Mouse (Mus musculus): ENCODE measurements around the gene Snx30. TPM values are rescaled to one million over a fixed set of nuclear protein-coding genes. Genes with fewer than 3 reads are reported as not detected.

Gene Snx30
- polyA plus RNA-seq, 1 experiment from 2014 or later = 3.5 TPM

DNA sequence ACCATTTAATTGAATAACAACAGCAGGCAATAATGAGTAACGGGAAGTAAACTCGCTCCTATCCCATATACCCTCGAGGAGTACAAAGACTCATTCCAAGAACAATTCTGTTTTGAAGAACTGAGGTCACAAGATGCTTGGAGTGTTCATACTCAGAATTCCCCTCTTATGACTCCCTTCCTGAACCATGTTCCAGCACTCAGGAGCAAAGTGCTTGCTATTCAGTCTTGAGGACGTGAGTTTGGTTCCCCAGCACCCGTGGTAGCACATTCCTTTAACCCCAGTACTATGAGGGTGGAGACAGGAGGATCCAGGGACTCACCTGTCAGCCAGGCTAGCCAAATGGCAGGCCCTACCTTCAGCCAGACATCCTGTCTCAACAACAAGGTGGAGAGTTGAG, 25.4 kb downstream of the Snx30 start:
- ATAC-seq (ENCODE audit: low FRiP score, low TSS enrichment) = no peak
- H3K27me3 ChIP-seq (ENCODE audit: control insufficient read depth, insufficient read depth, low read length) = no peaks in the 10 kb centered on the region
- TF ChIP-seq EP300 (optimal IDR thresholded peaks at IDR 0.05) (no peak), CTCF (IDR thresholded peaks at IDR 0.05; ENCODE audit: low read depth) (no peak)
- H3K9me3 ChIP-seq (ENCODE audit: control insufficient read depth, low read length) = no peaks in the 10 kb centered on the region
- no peak overlapping the region for H3K9ac ChIP-seq (ENCODE audit: low read length)
- no peak overlapping the region for H3K4me2 ChIP-seq (replicated peaks; ENCODE audit: low read depth)
- no peaks in the 10 kb centered on the region for H3K36me3 ChIP-seq (ENCODE audit: control insufficient read depth, insufficient read depth, low read length)
- H3K4me3 ChIP-seq (ENCODE audit: low read depth, low read length) = no peak overlapping the region
- H3K4me1 ChIP-seq (replicated peaks; ENCODE audit: control insufficient read depth, insufficient read depth) = no peaks in the 10 kb centered on the region
- WGBS = 64% methylated on average over 5 of the region's 5 CpGs
- no peak overlapping the region for H3K27ac ChIP-seq (replicated peaks)
- no peak for DNase-seq (ENCODE audit: low spot score)

DNA sequence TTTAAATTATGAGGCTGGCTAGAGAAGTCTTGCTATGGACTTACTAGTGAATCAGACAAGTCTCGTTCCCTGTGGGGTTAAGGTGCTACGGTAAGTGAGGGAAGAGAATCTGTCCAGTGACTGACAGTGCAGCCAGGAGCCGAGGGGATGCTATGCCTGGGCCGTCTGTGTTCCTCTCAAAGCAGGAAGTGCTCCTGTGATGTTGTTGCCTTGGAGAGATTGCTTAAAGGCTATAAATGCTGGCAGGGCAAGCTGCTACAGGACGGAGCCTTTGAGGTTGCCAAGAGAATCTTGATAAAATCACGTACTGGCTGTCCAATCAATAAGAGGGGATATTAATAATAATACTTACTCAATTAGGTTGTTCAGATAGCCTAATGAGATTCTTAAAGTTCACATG, 27.2 kb downstream of the Snx30 start:
- H3K4me3 ChIP-seq (ENCODE audit: low read depth, low read length) = no peak overlapping the region
- H3K4me1 ChIP-seq (replicated peaks; ENCODE audit: control insufficient read depth, insufficient read depth) = no peaks in the 10 kb centered on the region
- H3K9ac ChIP-seq (ENCODE audit: low read length) = no peak overlapping the region
- ATAC-seq (ENCODE audit: low FRiP score, low TSS enrichment) = no peak
- WGBS = 46% methylated on average over 6 of the region's 6 CpGs
- TF ChIP-seq EP300 (optimal IDR thresholded peaks at IDR 0.05) = no peak
- TF ChIP-seq CTCF (IDR thresholded peaks at IDR 0.05; ENCODE audit: low read depth) = no peak
- no peak for DNase-seq (ENCODE audit: low spot score)
- no peaks in the 10 kb centered on the region for H3K9me3 ChIP-seq (ENCODE audit: control insufficient read depth, low read length)
- no peaks in the 10 kb centered on the region for H3K27me3 ChIP-seq (ENCODE audit: control insufficient read depth, insufficient read depth, low read length)
- H3K27ac ChIP-seq (replicated peaks) = no peak overlapping the region
- H3K36me3 ChIP-seq (ENCODE audit: control insufficient read depth, insufficient read depth, low read length) = no peaks in the 10 kb centered on the region
- H3K4me2 ChIP-seq (replicated peaks; ENCODE audit: low read depth) = no peak overlapping the region

DNA sequence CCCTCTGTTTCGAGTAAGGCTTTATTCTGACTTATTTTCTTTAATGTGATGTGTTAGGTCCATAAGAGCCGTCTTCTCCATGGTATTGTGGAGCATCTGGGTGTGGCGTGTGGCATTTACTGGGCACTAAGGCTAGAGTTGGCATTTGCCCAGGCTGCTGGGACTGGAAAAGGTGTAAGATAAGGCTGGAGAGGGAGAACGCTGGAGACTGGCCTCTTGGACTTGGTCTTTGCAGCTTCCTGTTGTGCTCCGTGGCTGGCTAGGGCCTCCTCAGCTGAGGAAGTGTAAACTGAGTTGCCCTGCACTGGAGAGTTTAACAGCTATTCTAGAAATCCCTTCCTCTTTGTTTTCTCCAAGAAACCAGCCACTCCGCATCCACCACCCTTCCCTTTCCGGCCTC, 32.0 kb downstream of the Snx30 start:
- ATAC-seq (ENCODE audit: low FRiP score, low TSS enrichment) (no peak), DNase-seq (ENCODE audit: low spot score) (peak; percentile 31)
- Histone ChIP-seq H3K9ac (ENCODE audit: low read length) (no peak overlapping the region), H3K27ac (replicated peaks) (no peak overlapping the region), H3K9me3 (ENCODE audit: control insufficient read depth, low read length) (no peaks in the 10 kb centered on the region), H3K4me1 (replicated peaks; ENCODE audit: control insufficient read depth, insufficient read depth) (no peaks in the 10 kb centered on the region), H3K4me3 (ENCODE audit: low read depth, low read length) (no peak overlapping the region), H3K4me2 (replicated peaks; ENCODE audit: low read depth) (no peak overlapping the region), H3K27me3 (ENCODE audit: control insufficient read depth, insufficient read depth, low read length) (no peaks in the 10 kb centered on the region), H3K36me3 (ENCODE audit: control insufficient read depth, insufficient read depth, low read length) (no peaks in the 10 kb centered on the region)
- 54% methylated on average over 7 of the region's 7 CpGs for WGBS
- no peak for TF ChIP-seq EP300 (optimal IDR thresholded peaks at IDR 0.05)
- TF ChIP-seq CTCF (IDR thresholded peaks at IDR 0.05; ENCODE audit: low read depth) = no peak

DNA sequence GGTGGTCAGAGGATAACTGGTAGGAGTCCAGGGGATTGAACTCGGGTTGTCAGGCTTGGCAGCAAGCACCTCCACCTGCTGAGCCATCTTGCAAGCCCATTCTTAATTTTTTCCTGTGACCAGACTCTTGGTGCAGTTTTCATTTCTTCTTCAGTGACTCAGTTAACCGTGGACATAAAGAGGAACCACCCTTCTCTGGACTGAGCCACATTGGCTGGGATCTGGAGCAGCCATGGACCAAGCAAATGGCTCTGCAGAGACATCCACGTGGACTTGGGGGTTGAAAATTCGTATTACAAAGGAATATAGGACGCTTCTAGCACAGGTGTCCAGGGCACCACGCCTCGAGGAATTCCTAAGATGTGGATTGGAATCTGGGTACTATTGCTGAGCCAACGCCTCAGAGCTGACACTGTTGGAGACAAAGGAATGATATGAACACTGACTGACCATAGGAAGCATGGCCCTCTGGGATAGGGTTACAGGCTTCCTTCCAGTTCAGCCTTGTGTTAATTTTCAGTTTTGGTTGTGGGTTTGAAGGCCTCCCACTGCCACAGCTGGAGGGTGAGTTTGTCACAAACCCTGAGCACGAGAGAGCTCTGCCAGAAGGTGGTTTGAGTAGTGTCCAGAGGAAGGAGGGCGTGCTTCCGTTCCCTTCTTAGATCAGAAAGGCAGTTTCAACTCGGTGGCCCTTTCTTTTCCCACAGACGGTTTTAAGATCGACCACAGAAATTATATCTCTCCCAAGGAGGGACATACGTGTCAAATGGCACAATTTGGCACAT, 39.0 kb downstream of the Snx30 start:
- no peak overlapping the region for H3K27ac ChIP-seq (replicated peaks)
- H3K27me3 ChIP-seq (ENCODE audit: control insufficient read depth, insufficient read depth, low read length) = no peaks in the 10 kb centered on the region
- no peaks in the 10 kb centered on the region for H3K36me3 ChIP-seq (ENCODE audit: control insufficient read depth, insufficient read depth, low read length)
- 78% methylated on average over 15 of the region's 15 CpGs for WGBS
- no peak overlapping the region for H3K4me2 ChIP-seq (replicated peaks; ENCODE audit: low read depth)
- ATAC-seq (ENCODE audit: low FRiP score, low TSS enrichment) = no peak
- no peaks in the 10 kb centered on the region for H3K4me1 ChIP-seq (replicated peaks; ENCODE audit: control insufficient read depth, insufficient read depth)
- H3K9me3 ChIP-seq (ENCODE audit: control insufficient read depth, low read length) = no peaks in the 10 kb centered on the region
- no peak for TF ChIP-seq CTCF (IDR thresholded peaks at IDR 0.05; ENCODE audit: low read depth)
- no peak for DNase-seq (ENCODE audit: low spot score)
- no peak overlapping the region for H3K9ac ChIP-seq (ENCODE audit: low read length)
- H3K4me3 ChIP-seq (ENCODE audit: low read depth, low read length) = no peak overlapping the region

DNA sequence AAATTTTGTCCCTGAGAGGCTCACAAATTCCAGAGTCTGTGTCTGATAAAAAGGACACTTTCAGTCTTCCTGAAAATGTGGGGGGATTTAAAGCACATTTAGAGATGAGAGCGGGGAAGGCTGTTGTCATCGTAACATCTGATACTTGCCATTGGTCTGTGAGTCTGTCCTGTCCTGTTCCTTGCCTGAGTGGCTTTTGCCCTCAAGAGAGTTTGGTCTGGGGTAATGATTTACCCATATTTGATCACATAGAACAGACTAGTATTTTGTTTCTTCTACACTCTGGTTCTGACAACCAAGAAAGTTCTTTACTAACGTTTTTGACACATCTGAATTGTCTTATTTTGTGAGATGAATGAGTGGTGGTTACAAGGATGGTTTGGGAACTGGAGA, 39.6 kb downstream of the Snx30 start:
- Histone ChIP-seq H3K9me3 (ENCODE audit: control insufficient read depth, low read length) (no peaks in the 10 kb centered on the region), H3K27ac (replicated peaks) (no peak overlapping the region), H3K27me3 (ENCODE audit: control insufficient read depth, insufficient read depth, low read length) (no peaks in the 10 kb centered on the region), H3K9ac (ENCODE audit: low read length) (no peak overlapping the region), H3K4me3 (ENCODE audit: low read depth, low read length) (no peak overlapping the region), H3K36me3 (ENCODE audit: control insufficient read depth, insufficient read depth, low read length) (no peaks in the 10 kb centered on the region), H3K4me1 (replicated peaks; ENCODE audit: control insufficient read depth, insufficient read depth) (no peaks in the 10 kb centered on the region), H3K4me2 (replicated peaks; ENCODE audit: low read depth) (no peak overlapping the region)
- no peak for TF ChIP-seq EP300 (optimal IDR thresholded peaks at IDR 0.05)
- no peak for TF ChIP-seq CTCF (IDR thresholded peaks at IDR 0.05; ENCODE audit: low read depth)
- ATAC-seq (ENCODE audit: low FRiP score, low TSS enrichment) = no peak
- no peak for DNase-seq (ENCODE audit: low spot score)
- 86% methylated on average over 3 of the region's 3 CpGs for WGBS

DNA sequence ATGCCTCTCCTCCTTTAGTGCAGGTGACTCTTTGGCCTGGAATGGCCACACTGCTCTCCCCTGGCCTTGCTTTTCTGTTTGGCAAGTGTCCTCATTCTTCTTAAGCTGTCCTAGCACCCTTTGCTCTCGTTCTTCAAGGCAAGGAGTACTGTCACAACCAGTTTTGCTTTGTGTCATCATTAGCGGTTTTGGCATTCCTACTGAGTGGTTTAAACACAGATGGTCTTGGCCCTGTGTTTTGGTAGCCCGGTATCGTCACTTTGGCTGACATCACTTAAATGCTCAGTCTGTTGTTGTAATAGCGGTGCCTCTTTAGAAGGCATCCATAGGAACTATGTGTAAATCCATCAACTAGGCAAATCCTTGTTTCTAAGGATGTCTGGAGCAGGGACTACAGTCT, 41.8 kb downstream of the Snx30 start:
- Histone ChIP-seq H3K4me2 (replicated peaks; ENCODE audit: low read depth) (no peak overlapping the region), H3K9ac (ENCODE audit: low read length) (no peak overlapping the region), H3K4me3 (ENCODE audit: low read depth, low read length) (no peak overlapping the region), H3K9me3 (ENCODE audit: control insufficient read depth, low read length) (no peaks in the 10 kb centered on the region), H3K36me3 (ENCODE audit: control insufficient read depth, insufficient read depth, low read length) (no peaks in the 10 kb centered on the region), H3K27me3 (ENCODE audit: control insufficient read depth, insufficient read depth, low read length) (no peaks in the 10 kb centered on the region), H3K27ac (replicated peaks) (no peak overlapping the region), H3K4me1 (replicated peaks; ENCODE audit: control insufficient read depth, insufficient read depth) (no peaks in the 10 kb centered on the region)
- TF ChIP-seq CTCF (IDR thresholded peaks at IDR 0.05; ENCODE audit: low read depth) (no peak), EP300 (optimal IDR thresholded peaks at IDR 0.05) (no peak)
- no peak for ATAC-seq (ENCODE audit: low FRiP score, low TSS enrichment)
- WGBS = 76% methylated on average over 5 of the region's 5 CpGs
- no peak for DNase-seq (ENCODE audit: low spot score)
